ENCODE assay signal across 13 mouse cellular contexts in genomic region chr4:137025570-137025969, GRCm38 (mm10). TPM values are rescaled to one million over a fixed set of nuclear protein-coding genes. Genes with fewer than 3 reads are reported as not detected.
DNase-seq lines count a peak whose midpoint lies in the region; ATAC-seq and TF ChIP-seq lines count a peak whose summit lies in the region.
"Had no signal": no experiment of that assay in that cellular context is flagged by ENCODE, and none has a peak within 500 bp of the region (broad histone marks: within the 10 kb centered on the region; RNA-seq: fewer than 3 reads in every experiment).

No protein-coding gene starts in this region.

- H3K27ac ChIP-seq in layer of hippocampus, adult 2 months, result no peak overlapping the region
- no peak overlapping the region for H3K27ac ChIP-seq in forebrain, embryonic 10.5 days
- H3K27ac ChIP-seq: embryonic facial prominence, embryonic 15.5 days; midbrain, embryonic 10.5 days; neural tube, embryonic 13.5 days had no signal

- DNase-seq in adrenal gland, adult (ENCODE audit: inconsistent age in 2 of 2, low spot score in 1 of 2), result peak; percentile 46 to 65
- DNase-seq in adrenal gland, postnatal 25 days, result no peak
- no peak for DNase-seq in layer of hippocampus, adult 2 months (ENCODE audit: low spot score in 2 of 2)
- DNase-seq in layer of hippocampus, adult 9-11 months, result no peak
- peak; percentile 67 to 68 for DNase-seq in heart, postnatal 10 days
- no peak for DNase-seq in frontal cortex, postnatal 14 days (ENCODE audit: low spot score in 2 of 2)
- no peak for DNase-seq in forebrain, embryonic 10.5 days (ENCODE audit: extremely low spot score, low spot score)
- DNase-seq: cerebellum, postnatal 10 days; right cerebral cortex, postnatal 4 days had no signal

- no peaks in the 10 kb centered on the region for H3K9me3 ChIP-seq in forebrain, embryonic 10.5 days
- H3K9me3 ChIP-seq: embryonic facial prominence, embryonic 15.5 days; midbrain, embryonic 10.5 days; neural tube, embryonic 13.5 days had no signal

- H3K36me3 ChIP-seq in forebrain, embryonic 10.5 days (replicated peaks), result no peaks in the 10 kb centered on the region
- H3K36me3 ChIP-seq: embryonic facial prominence, embryonic 15.5 days; midbrain, embryonic 10.5 days; neural tube, embryonic 13.5 days had no signal

- peaks cover 43% of the 10 kb centered on the region for H3K4me1 ChIP-seq in forebrain, embryonic 10.5 days
- H3K4me1 ChIP-seq: neural tube, embryonic 13.5 days had no signal

- intact Hi-C loops in heart, postnatal 10 days (cut with DNase I), result loop anchor here (1.0 to 2.0 kb wide), 2 partner anchors 22 to 47 kb away; no protein-coding TSS in a partner anchor

- ATAC-seq in megakaryocyte progenitor cell, adult 5-6 weeks (replicated peaks; ENCODE audit: poor library complexity), result peak; percentile 42

- no peak overlapping the region for H3K4me3 ChIP-seq in layer of hippocampus, adult 2 months
- H3K4me3 ChIP-seq in forebrain, embryonic 10.5 days, result no peak overlapping the region
- H3K4me3 ChIP-seq: embryonic facial prominence, embryonic 15.5 days; midbrain, embryonic 10.5 days; neural tube, embryonic 13.5 days had no signal

- TF ChIP-seq CTCF in layer of hippocampus, adult 2 months (conservative IDR thresholded peaks at IDR 0.05), result peak; percentile 23; the same call in 1 of the 2 replicates

- no peaks in the 10 kb centered on the region for H3K27me3 ChIP-seq in forebrain, embryonic 10.5 days (ENCODE audit: poor library complexity, severe bottlenecking)
- H3K27me3 ChIP-seq: embryonic facial prominence, embryonic 15.5 days; neural tube, embryonic 13.5 days had no signal

- 74% methylated on average over 6 of the region's 6 CpGs for WGBS in forebrain, embryonic 10.5 days

RNA-seq across cellular contexts. Expression of gene Zbtb40, which starts 23.0 kb away (rescaled TPM):
- total RNA-seq in adrenal gland, postnatal 25 days (2021), result 13.8 and 14.4 TPM in 2 replicates
- 10 to 100 TPM; 11.3 to 12.9 TPM for total RNA-seq in layer of hippocampus, adult 2 months (2021)
- total RNA-seq in heart, postnatal 10 days (2021), result 1 to 10 TPM; 6.2 to 9.0 TPM
- 4.8 and 5.1 TPM in 2 replicates for total RNA-seq in megakaryocyte progenitor cell, adult 5-6 weeks (2015)
- total RNA-seq in megakaryocyte progenitor cell, adult 5-6 weeks (2017), result 5.0 and 7.1 TPM in 2 replicates
- polyA plus RNA-seq in forebrain, embryonic 10.5 days (2016; fragmentation: Nextera tagmentation; extraction: Ambion mirVana), result 5.5 and 6.2 TPM in 2 replicates

Comparison
In these comparisons a context has a peak if more than half of its experiments do, and no peak if none do; other contexts are left out.
1. DNase-seq: peak in adrenal gland, adult (2 of 2) and heart, postnatal 10 days (2 of 2); none in adrenal gland, postnatal 25 days (single experiment), layer of hippocampus, adult 2 months (0 of 2), layer of hippocampus, adult 9-11 months (single experiment), frontal cortex, postnatal 14 days (0 of 2) and forebrain, embryonic 10.5 days (single experiment).